Mouse (Mus musculus): ENCODE measurements at regions not wholly inside any gene's neighbourhood (a gene's known extent, or its start where the extent isn't known, plus 50 kb on each side); places are given as distances from the start of the nearest gene placed in this dataset.

GRCm38 (mm10) chr13:107888231-107888555, 156.1 kb upstream of the Smim15 start:
- Histone ChIP-seq H3K4me3 (ENCODE audit: low read depth, low read length) (peak overlapping the region; percentile 86), H3K36me3 (ENCODE audit: insufficient read depth, low read length) (no peaks in the 10 kb centered on the region), H3K27ac (ENCODE audit: low read depth, low read length) (peak overlapping the region; percentile 90), H3K4me1 (ENCODE audit: insufficient read depth, low read length) (0 out of 2 replicates have a peak, but pooled peaks cover 9% of the 10 kb centered on the region), H3K9ac (replicated peaks; ENCODE audit: low read length, poor library complexity, severe bottlenecking) (peak overlapping the region; percentile 88), H3K9me3 (ENCODE audit: low read length) (no peaks in the 10 kb centered on the region), H3K4me2 (ENCODE audit: low read depth, low read length, poor library complexity, severe bottlenecking) (peak overlapping the region; percentile 64), H3K27me3 (ENCODE audit: insufficient read depth, low read length) (no peaks in the 10 kb centered on the region)
- WGBS: under 1% methylated on average over 9 of the region's 9 CpGs
- peak; percentile 31 for DNase-seq (ENCODE audit: low spot score)
- TF ChIP-seq CTCF (IDR thresholded peaks at IDR 0.05): no peak
- ATAC-seq (ENCODE audit: low FRiP score): no peak

GRCm38 (mm10) chr13:107887366-107888230, 156.6 kb upstream of the Smim15 start:
- ATAC-seq (ENCODE audit: low FRiP score) (no peak), DNase-seq (ENCODE audit: low spot score) (no peak)
- WGBS: 3% methylated on average over 16 of the region's 16 CpGs
- no peaks in the 10 kb centered on the region for H3K27me3 ChIP-seq (ENCODE audit: insufficient read depth, low read length)
- no peak for TF ChIP-seq CTCF (IDR thresholded peaks at IDR 0.05)
- H3K4me3 ChIP-seq (ENCODE audit: low read depth, low read length): peak overlapping the region; percentile 86
- H3K9me3 ChIP-seq (ENCODE audit: low read length): no peaks in the 10 kb centered on the region
- no peak overlapping the region for H3K27ac ChIP-seq (ENCODE audit: low read depth, low read length)
- H3K4me1 ChIP-seq (ENCODE audit: insufficient read depth, low read length): 0 out of 2 replicates have a peak, but pooled peaks cover 9% of the 10 kb centered on the region
- H3K4me2 ChIP-seq (ENCODE audit: low read depth, low read length, poor library complexity, severe bottlenecking): peak overlapping the region; percentile 64
- no peaks in the 10 kb centered on the region for H3K36me3 ChIP-seq (ENCODE audit: insufficient read depth, low read length)
- H3K9ac ChIP-seq (replicated peaks; ENCODE audit: low read length, poor library complexity, severe bottlenecking): peak overlapping the region; percentile 88

- DNase-seq (ENCODE audit: low spot score) (no peak), ATAC-seq (ENCODE audit: low FRiP score) (no peak)
- WGBS: 81% methylated on average over 3 of the region's 3 CpGs
- Histone ChIP-seq H3K4me3 (ENCODE audit: low read depth, low read length) (no peak overlapping the region), H3K9ac (replicated peaks; ENCODE audit: low read length, poor library complexity, severe bottlenecking) (no peak overlapping the region), H3K36me3 (ENCODE audit: insufficient read depth, low read length) (no peaks in the 10 kb centered on the region), H3K4me2 (ENCODE audit: low read depth, low read length, poor library complexity, severe bottlenecking) (peak overlapping the region; percentile 12; the same call in 1 of the 2 replicates), H3K27me3 (ENCODE audit: insufficient read depth, low read length) (no peaks in the 10 kb centered on the region), H3K27ac (ENCODE audit: low read depth, low read length) (no peak overlapping the region), H3K4me1 (ENCODE audit: insufficient read depth, low read length) (0 out of 2 replicates have a peak, but pooled peaks cover 5% of the 10 kb centered on the region), H3K9me3 (ENCODE audit: low read length) (no peaks in the 10 kb centered on the region)
- no peak for TF ChIP-seq CTCF (IDR thresholded peaks at IDR 0.05)
Observed at GRCm38 (mm10) chr13:107884836-107885235, 159.4 kb upstream of the Smim15 start.

- H3K4me2 ChIP-seq (ENCODE audit: low read depth, low read length, poor library complexity, severe bottlenecking): no peak overlapping the region
- no peak overlapping the region for H3K27ac ChIP-seq (ENCODE audit: low read depth, low read length)
- H3K36me3 ChIP-seq (ENCODE audit: insufficient read depth, low read length): no peaks in the 10 kb centered on the region
- TF ChIP-seq CTCF (IDR thresholded peaks at IDR 0.05): no peak
- 0 out of 2 replicates have a peak, but pooled peaks cover 4% of the 10 kb centered on the region for H3K4me1 ChIP-seq (ENCODE audit: insufficient read depth, low read length)
- H3K27me3 ChIP-seq (ENCODE audit: insufficient read depth, low read length): no peaks in the 10 kb centered on the region
- no peak overlapping the region for H3K4me3 ChIP-seq (ENCODE audit: low read depth, low read length)
- WGBS: 81% methylated on average over 5 of the region's 5 CpGs
- no peaks in the 10 kb centered on the region for H3K9me3 ChIP-seq (ENCODE audit: low read length)
- DNase-seq (ENCODE audit: low spot score): no peak
- no peak for ATAC-seq (ENCODE audit: low FRiP score)
- H3K9ac ChIP-seq (replicated peaks; ENCODE audit: low read length, poor library complexity, severe bottlenecking): no peak overlapping the region
Observed at GRCm38 (mm10) chr13:107882337-107882736, 161.9 kb upstream of the Smim15 start.

- H3K36me3 ChIP-seq (ENCODE audit: insufficient read depth, low read length): no peaks in the 10 kb centered on the region
- H3K9ac ChIP-seq (replicated peaks; ENCODE audit: low read length, poor library complexity, severe bottlenecking): no peak overlapping the region
- no peaks in the 10 kb centered on the region for H3K9me3 ChIP-seq (ENCODE audit: low read length)
- peak; percentile 18; the same call in 1 of the 2 replicates for TF ChIP-seq CTCF (IDR thresholded peaks at IDR 0.05)
- DNase-seq (ENCODE audit: low spot score) (no peak), ATAC-seq (ENCODE audit: low FRiP score) (no peak)
- WGBS: 97% methylated on average over 2 of the region's 2 CpGs
- H3K27ac ChIP-seq (ENCODE audit: low read depth, low read length): no peak overlapping the region
- H3K4me3 ChIP-seq (ENCODE audit: low read depth, low read length): no peak overlapping the region
- H3K4me2 ChIP-seq (ENCODE audit: low read depth, low read length, poor library complexity, severe bottlenecking): no peak overlapping the region
- no peaks in the 10 kb centered on the region for H3K4me1 ChIP-seq (ENCODE audit: insufficient read depth, low read length)
- no peaks in the 10 kb centered on the region for H3K27me3 ChIP-seq (ENCODE audit: insufficient read depth, low read length)
Observed at GRCm38 (mm10) chr13:107880551-107880950, 163.7 kb upstream of the Smim15 start.

- Histone ChIP-seq H3K27me3 (ENCODE audit: insufficient read depth, low read length) (no peaks in the 10 kb centered on the region), H3K9ac (replicated peaks; ENCODE audit: low read length, poor library complexity, severe bottlenecking) (no peak overlapping the region), H3K36me3 (ENCODE audit: insufficient read depth, low read length) (no peaks in the 10 kb centered on the region), H3K9me3 (ENCODE audit: low read length) (no peaks in the 10 kb centered on the region), H3K4me2 (ENCODE audit: low read depth, low read length, poor library complexity, severe bottlenecking) (no peak overlapping the region), H3K27ac (ENCODE audit: low read depth, low read length) (no peak overlapping the region), H3K4me3 (ENCODE audit: low read depth, low read length) (no peak overlapping the region), H3K4me1 (ENCODE audit: insufficient read depth, low read length) (no peaks in the 10 kb centered on the region)
- TF ChIP-seq CTCF (IDR thresholded peaks at IDR 0.05): no peak
- DNase-seq (ENCODE audit: low spot score): peak; percentile 55
- 69% methylated on average over 7 of the region's 8 CpGs for WGBS
- no peak for ATAC-seq (ENCODE audit: low FRiP score)
Observed at GRCm38 (mm10) chr13:107879535-107879934, 164.7 kb upstream of the Smim15 start.

Measured in midbrain, postnatal 0 days (tissue).